Mouse (Mus musculus) intestine, embryonic 15.5 days (tissue): ENCODE measurements around the gene Ace. TPM values are rescaled to one million over a fixed set of nuclear protein-coding genes. Genes with fewer than 3 reads are reported as not detected.

Source experiments
- ATAC-seq: fragments of 200-750 bp; cut with Nextera tagmentation; 2 replicates; pipeline ENCODE4 v1.8.0; 2017; ENCODE audit warnings: moderate TSS enrichment, moderate library complexity
- H3K27ac ChIP-seq: fragments of 300-500 bp; sonication (generic); 2 replicates; pipeline ENCODE4 v1.5.1; 2015; ENCODE audit warnings: mild to moderate bottlenecking, inconsistent platforms
- H3K27me3 ChIP-seq: fragments of 300-500 bp; sonication (generic); replicated peaks from 2 replicates; pipeline ENCODE4 v1.6.1; 2015; ENCODE audit warnings: inconsistent platforms
- H3K36me3 ChIP-seq: fragments of 300-500 bp; sonication (generic); 2 replicates; pipeline ENCODE4 v1.6.1; 2015; ENCODE audit warnings: inconsistent platforms
- H3K4me1 ChIP-seq: fragments of 300-500 bp; sonication (generic); replicated peaks from 2 replicates; pipeline ENCODE4 v1.6.1; 2015; ENCODE audit warnings: inconsistent platforms
- H3K4me2 ChIP-seq: fragments of 300-500 bp; sonication (generic); replicated peaks from 2 replicates; pipeline ENCODE4 v1.6.1; 2015; ENCODE audit warnings: mild to moderate bottlenecking, inconsistent platforms
- H3K4me3 ChIP-seq: fragments of 300-500 bp; sonication (generic); replicated peaks from 2 replicates; pipeline ENCODE4 v1.5.1; 2015; ENCODE audit warnings: inconsistent platforms
- H3K9ac ChIP-seq: fragments of 300-500 bp; sonication (generic); 2 replicates; pipeline ENCODE4 v1.6.1; 2015; ENCODE audit warnings: inconsistent platforms
- H3K9me3 ChIP-seq: fragments of 300-500 bp; sonication (generic); 2 replicates; pipeline ENCODE4 v1.6.1; 2016; ENCODE audit warnings: inconsistent platforms
- WGBS: fragments of 180-500 bp; shearing (Covaris S2); methylation state at CpG from one replicate; pipeline ENCODE4 v1.1.7; 2015; 5-methylcytosine and 5-hydroxymethylcytosine counted together
- polyA plus RNA-seq: library from polyadenylated mRNA; unstranded; fragments of >200 nt; fragmentation: Nextera tagmentation; extraction: Ambion mirVana; gene quantifications from 2 replicates; pipeline ENCODE4 v1.2.1, GENCODE M21; 2015

Ace gene
- polyA plus RNA-seq, 1 experiment from 2014 or later, result 6.9 TPM

GRCm38 (mm10) chr11:105935496-105935895, 32.2 kb upstream of the Ace start:
- Histone ChIP-seq H3K27ac (no peak overlapping the region), H3K9me3 (no peaks in the 10 kb centered on the region), H3K9ac (no peak overlapping the region), H3K4me1 (no peaks in the 10 kb centered on the region), H3K4me3 (no peak overlapping the region), H3K4me2 (no peak overlapping the region), H3K27me3 (no peaks in the 10 kb centered on the region), H3K36me3 (no peaks in the 10 kb centered on the region)
- 83% methylated on average over 8 of the region's 8 CpGs for WGBS
- ATAC-seq, result no peak

DNA sequence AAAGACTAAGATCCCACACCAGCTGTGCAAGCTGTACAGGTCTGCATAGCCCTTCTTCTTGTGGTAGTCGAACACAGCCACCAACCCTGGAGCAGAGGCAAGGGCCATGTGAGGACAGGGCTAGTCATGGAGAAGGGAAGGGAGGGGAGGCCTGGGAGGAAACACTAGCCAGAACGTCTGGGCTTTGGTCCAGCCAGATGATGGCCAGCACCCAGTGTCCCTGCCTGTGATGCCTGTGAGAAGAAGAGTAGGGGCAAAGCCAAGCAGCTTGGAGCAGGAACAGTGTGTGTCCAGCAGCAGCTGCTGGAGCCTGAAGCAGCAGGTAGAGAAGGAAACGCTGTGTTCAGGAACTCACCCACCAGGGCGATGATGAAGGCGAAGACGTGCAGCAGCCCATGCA, 31.5 kb upstream of the Ace start:
- Histone ChIP-seq H3K27me3 (no peaks in the 10 kb centered on the region), H3K27ac (no peak overlapping the region), H3K4me3 (no peak overlapping the region), H3K4me2 (no peak overlapping the region), H3K9me3 (no peaks in the 10 kb centered on the region), H3K9ac (no peak overlapping the region), H3K36me3 (no peaks in the 10 kb centered on the region), H3K4me1 (no peaks in the 10 kb centered on the region)
- ATAC-seq, result no peak
- WGBS, result 80% methylated on average over 6 of the region's 6 CpGs

DNA sequence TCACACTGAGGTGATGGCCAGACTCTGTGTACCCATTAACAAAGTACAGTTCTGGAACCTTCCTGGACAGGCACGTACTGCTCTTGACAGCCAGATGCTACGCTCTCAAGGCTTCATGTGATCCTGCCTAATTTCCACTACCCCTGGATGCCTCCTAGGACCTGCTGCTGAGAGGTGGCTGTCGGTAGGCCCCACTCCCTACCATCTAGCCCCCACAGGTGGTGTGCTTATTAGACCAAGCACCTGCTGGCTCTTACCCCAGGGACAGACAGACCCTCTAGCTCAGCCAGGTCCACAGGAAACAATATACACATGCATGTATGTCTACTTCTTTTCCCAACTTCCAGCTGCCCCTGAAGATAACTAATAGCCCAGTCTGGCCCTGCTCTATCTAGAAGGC, 30.8 kb upstream of the Ace start:
- no peaks in the 10 kb centered on the region for H3K4me1 ChIP-seq
- no peaks in the 10 kb centered on the region for H3K9me3 ChIP-seq
- ATAC-seq, result no peak
- H3K4me2 ChIP-seq, result no peak overlapping the region
- no peaks in the 10 kb centered on the region for H3K27me3 ChIP-seq
- H3K9ac ChIP-seq, result no peak overlapping the region
- H3K27ac ChIP-seq, result no peak overlapping the region
- 88% methylated on average over 3 of the region's 3 CpGs for WGBS
- H3K36me3 ChIP-seq, result no peaks in the 10 kb centered on the region
- H3K4me3 ChIP-seq, result no peak overlapping the region

- Histone ChIP-seq H3K4me1 (peaks cover 3% of the 10 kb centered on the region; the same call in 1 of the 2 replicates), H3K4me3 (no peak overlapping the region), H3K27ac (no peak overlapping the region), H3K27me3 (no peaks in the 10 kb centered on the region), H3K4me2 (no peak overlapping the region), H3K9me3 (no peaks in the 10 kb centered on the region), H3K36me3 (no peaks in the 10 kb centered on the region), H3K9ac (no peak overlapping the region)
- WGBS, result 50% methylated on average over 9 of the region's 9 CpGs
- no peak for ATAC-seq
Observed at GRCm38 (mm10) chr11:105938771-105939170, 29.0 kb upstream of the Ace start.

DNA sequence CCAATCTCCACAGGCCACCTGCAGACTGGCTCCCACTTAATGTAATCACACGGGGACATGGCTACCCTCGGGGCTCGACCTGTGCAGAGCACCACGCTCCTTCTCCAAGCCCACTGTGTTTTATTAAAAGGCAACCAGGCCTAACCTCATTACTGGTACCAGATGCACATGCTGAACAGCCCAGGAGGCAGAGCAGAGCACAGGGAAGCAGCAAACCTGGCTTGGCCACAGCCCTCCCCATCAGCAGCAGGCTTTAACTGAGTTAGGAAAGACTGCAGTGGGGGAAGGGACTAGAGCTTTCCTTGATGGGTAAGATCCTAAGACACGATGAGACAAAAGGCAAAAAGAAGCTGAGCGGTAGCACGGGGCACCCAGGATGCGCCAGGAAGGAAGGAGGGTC, 25.8 kb upstream of the Ace start:
- peaks cover 18% of the 10 kb centered on the region; the same call in 1 of the 2 replicates for H3K4me1 ChIP-seq
- no peak for ATAC-seq
- H3K9me3 ChIP-seq, result no peaks in the 10 kb centered on the region
- 0 out of 2 replicates have a peak overlapping the region, but pooled peaks have one; percentile 5 for H3K9ac ChIP-seq
- H3K4me3 ChIP-seq, result no peak overlapping the region
- 68% methylated on average over 8 of the region's 8 CpGs for WGBS
- no peaks in the 10 kb centered on the region; the same call in 1 of the 2 replicates for H3K27me3 ChIP-seq
- no peaks in the 10 kb centered on the region for H3K36me3 ChIP-seq
- H3K27ac ChIP-seq, result no peak overlapping the region
- H3K4me2 ChIP-seq, result no peak overlapping the region

GRCm38 (mm10) chr11:105943133-105944102, 24.3 kb upstream of the Ace start:
- peak; percentile 73 for ATAC-seq
- Histone ChIP-seq H3K4me1 (peaks cover 18% of the 10 kb centered on the region; the same call in 1 of the 2 replicates), H3K36me3 (no peaks in the 10 kb centered on the region), H3K4me2 (peak overlapping the region; percentile 92), H3K27ac (peak overlapping the region; percentile 81), H3K9ac (peak overlapping the region; percentile 62), H3K9me3 (no peaks in the 10 kb centered on the region), H3K27me3 (no peaks in the 10 kb centered on the region; the same call in 1 of the 2 replicates), H3K4me3 (peak overlapping the region; percentile 52)
- WGBS, result 4% methylated on average over 47 of the region's 47 CpGs

- peak; percentile 84 for ATAC-seq
- H3K4me2 ChIP-seq, result peak overlapping the region; percentile 92
- H3K36me3 ChIP-seq, result no peaks in the 10 kb centered on the region
- peak overlapping the region; percentile 52 for H3K4me3 ChIP-seq
- H3K27ac ChIP-seq, result peak overlapping the region; percentile 81
- under 1% methylated on average over 59 of the region's 59 CpGs for WGBS
- no peaks in the 10 kb centered on the region; the same call in 1 of the 2 replicates for H3K27me3 ChIP-seq
- H3K4me1 ChIP-seq, result peaks cover 18% of the 10 kb centered on the region; the same call in 1 of the 2 replicates
- H3K9me3 ChIP-seq, result no peaks in the 10 kb centered on the region
- H3K9ac ChIP-seq, result peak overlapping the region; percentile 62
Observed at GRCm38 (mm10) chr11:105944126-105944621, 23.6 kb upstream of the Ace start.

DNA sequence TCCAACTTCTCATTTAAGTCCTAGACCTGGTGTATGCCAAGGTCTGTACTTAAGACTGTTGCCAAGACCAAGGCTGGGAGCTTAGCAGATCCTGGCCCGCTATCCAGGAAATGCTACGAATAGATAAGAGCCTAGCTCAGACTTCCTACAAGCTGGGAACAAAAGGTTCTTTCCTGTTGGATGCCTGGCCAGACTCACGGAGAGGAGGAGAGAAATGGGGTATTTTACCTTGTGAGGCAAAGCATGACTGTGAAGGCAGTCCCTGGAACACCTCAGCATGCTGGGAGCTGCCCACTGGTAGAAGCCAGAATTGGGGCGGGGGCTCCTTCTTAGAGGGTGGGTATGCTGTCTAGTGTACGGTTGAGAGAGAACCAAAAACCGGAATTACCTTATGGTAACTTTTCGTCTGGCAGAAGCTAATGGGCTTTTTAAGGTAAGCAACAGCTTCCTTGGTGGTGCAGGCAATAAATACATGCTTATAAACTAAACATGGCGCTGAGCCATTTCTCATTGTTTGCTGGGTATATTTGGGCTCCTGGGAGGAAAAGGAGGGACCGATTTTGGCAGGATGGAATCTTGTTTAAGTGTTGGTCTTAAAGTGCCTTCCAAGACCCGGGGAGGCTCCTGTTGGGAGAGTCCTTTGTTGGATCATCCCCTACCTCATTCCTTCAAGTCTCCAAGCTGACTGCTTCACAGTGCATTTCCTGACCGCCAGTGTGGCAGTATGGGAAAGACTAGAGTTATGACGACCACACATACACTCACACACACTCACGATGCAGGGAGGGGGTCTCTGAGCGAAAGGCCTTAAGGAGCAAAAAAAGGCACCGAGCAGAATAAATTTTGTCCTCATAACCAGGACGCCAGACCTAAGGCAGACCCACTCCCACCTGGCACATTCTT, 22.7 kb upstream of the Ace start:
- peak overlapping the region; percentile 52 for H3K4me3 ChIP-seq
- no peaks in the 10 kb centered on the region; the same call in 1 of the 2 replicates for H3K27me3 ChIP-seq
- ATAC-seq, result peak; percentile 17; the same call in 1 of the 2 replicates
- H3K4me1 ChIP-seq, result peaks cover 18% of the 10 kb centered on the region; the same call in 1 of the 2 replicates
- peak overlapping the region; percentile 81 for H3K27ac ChIP-seq
- H3K4me2 ChIP-seq, result peak overlapping the region; percentile 92
- no peaks in the 10 kb centered on the region for H3K9me3 ChIP-seq
- H3K9ac ChIP-seq, result peak overlapping the region; percentile 62; the same call in 1 of the 2 replicates
- WGBS, result 58% methylated on average over 16 of the region's 16 CpGs
- no peaks in the 10 kb centered on the region for H3K36me3 ChIP-seq

GRCm38 (mm10) chr11:105946694-105947154, 21.0 kb upstream of the Ace start:
- no peak overlapping the region for H3K9ac ChIP-seq
- peaks cover 20% of the 10 kb centered on the region; the same call in 1 of the 2 replicates for H3K4me1 ChIP-seq
- no peak for ATAC-seq
- no peak overlapping the region for H3K4me3 ChIP-seq
- no peaks in the 10 kb centered on the region for H3K9me3 ChIP-seq
- H3K4me2 ChIP-seq, result no peak overlapping the region
- H3K36me3 ChIP-seq, result no peaks in the 10 kb centered on the region
- peak overlapping the region; percentile 66 for H3K27ac ChIP-seq
- H3K27me3 ChIP-seq, result no peaks in the 10 kb centered on the region; the same call in 1 of the 2 replicates
- 28% methylated on average over 11 of the region's 11 CpGs for WGBS

- 63% methylated on average over 2 of the region's 2 CpGs for WGBS
- no peak for ATAC-seq
- Histone ChIP-seq H3K27ac (no peak overlapping the region), H3K9me3 (no peaks in the 10 kb centered on the region), H3K4me1 (peaks cover 20% of the 10 kb centered on the region; the same call in 1 of the 2 replicates), H3K36me3 (no peaks in the 10 kb centered on the region), H3K9ac (no peak overlapping the region), H3K4me3 (no peak overlapping the region), H3K4me2 (no peak overlapping the region), H3K27me3 (no peaks in the 10 kb centered on the region; the same call in 1 of the 2 replicates)
Observed at GRCm38 (mm10) chr11:105948255-105948654, 19.5 kb upstream of the Ace start.

DNA sequence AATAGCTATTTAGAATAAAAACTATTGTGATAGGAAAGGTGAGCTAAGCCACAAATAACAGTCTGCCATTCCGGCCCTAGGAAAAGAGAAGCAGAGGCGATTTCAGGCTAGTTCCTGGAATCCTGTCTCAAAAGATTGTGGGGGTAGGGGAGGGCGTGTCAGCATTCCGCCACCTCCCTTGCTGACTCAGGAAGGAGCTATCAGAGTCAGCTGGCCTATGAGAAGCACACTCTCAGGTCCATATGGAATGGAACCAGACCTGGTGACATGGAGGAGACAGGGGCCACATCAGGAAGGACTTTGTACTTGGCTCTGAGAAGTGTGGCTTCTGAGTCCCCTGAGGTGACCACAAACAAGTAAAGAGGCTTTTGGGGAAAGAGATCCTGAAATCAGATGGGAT, 17.2 kb upstream of the Ace start:
- peak; percentile 53; the same call in 1 of the 2 replicates for ATAC-seq
- Histone ChIP-seq H3K4me3 (no peak overlapping the region), H3K27me3 (no peaks in the 10 kb centered on the region), H3K27ac (no peak overlapping the region), H3K4me2 (no peak overlapping the region), H3K36me3 (no peaks in the 10 kb centered on the region), H3K9ac (no peak overlapping the region), H3K9me3 (no peaks in the 10 kb centered on the region), H3K4me1 (0 out of 2 replicates have a peak, but pooled peaks cover 9% of the 10 kb centered on the region)
- WGBS, result 59% methylated on average over 4 of the region's 4 CpGs
